Mouse (Mus musculus) CH12.LX (cell line): ENCODE results near the gene Kat8. TPM values are rescaled to one million over a fixed set of nuclear protein-coding genes. Genes with fewer than 3 reads are reported as not detected.

Experiments
- DNase-seq: peaks from one replicate; pipeline ENCODE4 v3.0.0-alpha.2; 2013; ENCODE audit errors: extremely low read depth
- H3K27ac ChIP-seq: 2 replicates; pipeline ENCODE4 v1.5.1; 2012; ENCODE audit warnings: low read depth, mild to moderate bottlenecking, control low read depth, moderate library complexity; ENCODE audit not compliant: insufficient read depth
- H3K27me3 ChIP-seq: replicated peaks from 2 replicates; pipeline ENCODE3; 2012; ENCODE audit warnings: inconsistent platforms
- H3K36me3 ChIP-seq, 2 experiments: replicated peaks in 1 of 2; 2 replicates each; pipeline versions ENCODE3 to v1.6.1; 2012; ENCODE audit warnings: inconsistent platforms in 1 of 2, low read length in 1 of 2, mild to moderate bottlenecking in 1 of 2, mixed read lengths in 1 of 2, moderate library complexity in 1 of 2; ENCODE audit not compliant: control insufficient read depth in 1 of 2, insufficient read depth in 1 of 2
- H3K4me1 ChIP-seq, 2 experiments: 2 replicates each; pipeline ENCODE4 v1.6.1; 2012; ENCODE audit warnings: inconsistent platforms in 1 of 2, moderate library complexity in 1 of 2; ENCODE audit not compliant: insufficient read depth in 2 of 2, control insufficient read depth in 1 of 2
- H3K4me2 ChIP-seq: 2 replicates; pipeline ENCODE4 v1.6.1; 2012; ENCODE audit warnings: low read depth, mild to moderate bottlenecking, control low read depth; ENCODE audit not compliant: poor library complexity, insufficient read depth, severe bottlenecking
- H3K4me3 ChIP-seq, 3 experiments: fragments of 150-350 bp in 1 of 3; sonication (generic) in 1 of 3; replicated peaks in 1 of 3; 2 replicates each; pipeline versions ENCODE3 to v1.5.1; 2011 to 2012; ENCODE audit warnings: low read depth in 2 of 3, low read length in 2 of 3, mild to moderate bottlenecking in 2 of 3, moderate library complexity in 2 of 3, control low read depth in 1 of 3, improper control_type of control experiment in 1 of 3, inconsistent platforms in 1 of 3, mixed read lengths in 1 of 3; ENCODE audit not compliant: poor library complexity in 1 of 3
- H3K79me2 ChIP-seq: replicated peaks from 2 replicates; pipeline ENCODE4 v1.6.1; 2012; ENCODE audit warnings: mild to moderate bottlenecking, moderate library complexity; ENCODE audit not compliant: control insufficient read depth, poor library complexity, insufficient read depth, severe bottlenecking; ENCODE audit errors: extremely low read depth
- H3K9ac ChIP-seq: 2 replicates; pipeline ENCODE4 v1.6.1; 2012; ENCODE audit warnings: low read depth, mild to moderate bottlenecking, control low read depth, moderate library complexity; ENCODE audit not compliant: insufficient read depth
- H3K9me3 ChIP-seq: replicated peaks from 2 replicates; pipeline ENCODE3; 2012; ENCODE audit warnings: low read length, inconsistent platforms, mixed read lengths
- CHD1 ChIP-seq: IDR thresholded peaks from 2 replicates; pipeline ENCODE4 v1.6.1; 2012; ENCODE audit warnings: low read depth, low read length, improper control_type of control experiment, inconsistent platforms
- ELF1 ChIP-seq: IDR thresholded peaks from 2 replicates; pipeline ENCODE4 v1.6.1; 2014; ENCODE audit warnings: low read depth, mild to moderate bottlenecking, inconsistent platforms, low read length, improper control_type of control experiment
- ETS1 ChIP-seq: conservative IDR thresholded peaks from 2 replicates; pipeline ENCODE4 v1.6.1; 2012; ENCODE audit warnings: low read depth, mild to moderate bottlenecking, inconsistent platforms, low read length, improper control_type of control experiment, moderate library complexity
- IRF4 ChIP-seq: IDR thresholded peaks from 2 replicates; pipeline ENCODE4 v1.6.1; 2014; ENCODE audit warnings: low read depth, mild to moderate bottlenecking, inconsistent platforms, low read length, improper control_type of control experiment
- MAX ChIP-seq: IDR thresholded peaks from 2 replicates; pipeline ENCODE4 v1.6.1; 2011; ENCODE audit warnings: low read length, improper control_type of control experiment
- NELFE ChIP-seq: IDR thresholded peaks from 2 replicates; pipeline ENCODE4 v1.6.1; 2011; ENCODE audit warnings: low read depth, low read length, improper control_type of control experiment
- NRF1 ChIP-seq: IDR thresholded peaks from 2 replicates; pipeline ENCODE4 v1.6.1; 2014; ENCODE audit warnings: low read depth, mild to moderate bottlenecking, inconsistent platforms, low read length, improper control_type of control experiment, moderate library complexity
- POLR2A ChIP-seq: IDR thresholded peaks from 2 replicates; pipeline ENCODE4 v1.6.1; 2011; ENCODE audit warnings: low read depth, mild to moderate bottlenecking, improper control_type of control experiment, low read length
- POLR2AphosphoS2 ChIP-seq: IDR thresholded peaks from 2 replicates; pipeline ENCODE4 v1.6.1; 2011; ENCODE audit warnings: low read depth, low read length, improper control_type of control experiment
- RAD21 ChIP-seq: IDR thresholded peaks from 2 replicates; pipeline ENCODE4 v1.6.1; 2011; ENCODE audit warnings: low read depth, mild to moderate bottlenecking, low read length, improper control_type of control experiment, moderate library complexity
- SMC3 ChIP-seq: IDR thresholded peaks from 2 replicates; pipeline ENCODE4 v1.6.1; 2011; ENCODE audit warnings: low read depth, low read length, improper control_type of control experiment
- TBP ChIP-seq: conservative IDR thresholded peaks from 2 replicates; pipeline ENCODE4 v1.6.1; 2011; ENCODE audit warnings: low read depth, low read length, improper control_type of control experiment
- TCF12 ChIP-seq: IDR thresholded peaks from 2 replicates; pipeline ENCODE4 v1.6.1; 2014; ENCODE audit warnings: low read depth, mild to moderate bottlenecking, inconsistent platforms, low read length, improper control_type of control experiment
- UBTF ChIP-seq: IDR thresholded peaks from 2 replicates; pipeline ENCODE4 v1.6.1; 2012; ENCODE audit warnings: low read depth, mild to moderate bottlenecking, inconsistent platforms, low read length, improper control_type of control experiment, moderate library complexity
- ZMIZ1 ChIP-seq: IDR thresholded peaks from 2 replicates; pipeline ENCODE4 v1.6.1; 2012; ENCODE audit warnings: low read depth, mild to moderate bottlenecking, inconsistent platforms, low read length, improper control_type of control experiment
- dilution Hi-C: fragments of 300-500 bp; cut with MboI; formaldehyde crosslinking; loops from 2 replicates; pipeline ENCODE4 v1.14.3; 2020; ENCODE audit warnings: low sequenced_read_pairs; ENCODE audit not compliant: extremely low pct_unique_long_range_greater_than_20kb, extremely low pct_ligation_motif_present
- in situ Hi-C: fragments of 300-500 bp; cut with MboI; formaldehyde crosslinking; loops from 3 replicates; pipeline ENCODE4 v1.14.3; 2019; ENCODE audit warnings: low sequenced_read_pairs, low pct_ligation_motif_present, low pct_unique_long_range_greater_than_20kb, mixed read lengths
- polyA plus RNA-seq: library from polyadenylated mRNA; unstranded; fragments of >175 nt; gene quantifications from 2 replicates; pipeline ENCODE4 v1.2.1, GENCODE M21; 2012; ENCODE audit warnings: low read depth; ENCODE audit not compliant: insufficient read length
- total RNA-seq, 2 experiments: library from RNA; depleted of rRNA; stranded (reverse); fragments of 300-350 nt in 1 of 2; fragments of >200 nt in 1 of 2; gene quantifications; 2 replicates each; pipeline ENCODE4 v1.2.3; 2012 to 2014

Kat8 gene
- total and polyA plus RNA-seq, 3 experiments, result 18.0 to 30.3 (median 22.9) TPM

DNA sequence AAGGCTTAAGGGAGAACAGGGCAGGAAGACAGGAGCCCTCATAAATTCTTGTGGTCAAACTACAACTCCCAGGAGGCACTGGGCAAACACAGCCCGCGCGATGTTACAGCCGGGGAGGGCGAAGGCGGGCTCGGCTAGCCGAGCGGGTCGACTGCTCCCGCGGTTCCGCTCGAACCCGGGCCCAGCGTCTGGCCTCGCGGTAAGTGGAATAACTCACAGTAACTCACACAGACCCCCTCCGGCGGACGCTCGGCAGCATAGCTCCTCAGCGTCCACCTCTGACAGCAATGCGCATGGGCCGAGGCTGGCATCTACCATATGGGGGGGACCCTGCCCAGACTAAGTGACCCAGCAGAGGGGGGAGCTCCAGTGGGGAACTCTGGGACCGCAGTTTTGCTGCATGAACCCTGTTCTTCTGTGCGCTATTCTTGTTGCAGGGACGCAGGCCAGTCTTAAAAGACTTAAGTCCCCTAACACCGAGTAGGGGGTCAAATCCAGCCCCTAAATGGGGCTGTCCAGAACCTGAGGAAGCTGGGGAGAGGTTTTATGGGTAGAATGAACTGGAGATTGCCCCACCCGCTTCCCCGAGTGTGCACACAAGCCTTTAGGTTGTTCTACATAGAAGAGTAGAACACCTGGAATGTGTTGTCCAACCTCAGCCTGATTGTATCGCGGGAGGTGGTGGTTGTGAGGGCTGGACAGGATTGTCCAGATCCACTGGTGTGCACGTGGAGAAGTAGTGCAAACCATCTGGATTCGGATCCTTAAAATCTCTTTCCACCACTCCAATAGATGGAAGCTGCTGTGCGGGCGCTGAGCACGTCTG, 8.1 kb upstream of the Kat8 start, which contains the start of gene Bckdk (continued):
- no peak for TF ChIP-seq TBP
- TF ChIP-seq NELFE, result peak; percentile 87
- no peak for TF ChIP-seq ETS1
- peak; percentile 76 for TF ChIP-seq NRF1
- TF ChIP-seq TCF12, result peak; percentile 63
- no peak for TF ChIP-seq UBTF
- no peak; the same call in 1 of the 2 replicates for TF ChIP-seq POLR2AphosphoS2

DNA sequence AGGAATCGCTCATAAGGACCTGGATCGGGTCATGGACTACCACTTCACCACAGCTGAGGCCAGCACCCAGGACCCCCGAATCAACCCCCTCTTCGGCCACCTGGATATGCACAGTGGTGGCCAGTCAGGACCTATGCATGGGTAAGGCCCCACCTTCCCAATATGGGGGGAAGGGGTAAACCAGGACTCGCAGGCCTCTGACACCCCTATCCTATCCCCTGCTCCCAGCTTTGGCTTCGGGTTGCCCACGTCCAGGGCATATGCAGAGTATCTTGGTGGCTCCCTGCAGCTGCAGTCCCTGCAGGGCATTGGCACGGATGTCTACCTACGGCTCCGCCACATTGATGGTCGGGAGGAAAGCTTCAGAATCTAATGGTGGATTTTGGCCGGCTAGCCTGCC, 4.4 kb upstream of the Kat8 start:
- peaks cover 45 to 56% of the 10 kb centered on the region in 2 experiments for H3K36me3 ChIP-seq
- H3K27ac ChIP-seq, result no peak overlapping the region
- H3K27me3 ChIP-seq, result no peaks in the 10 kb centered on the region
- no peak for DNase-seq
- no peak overlapping the region for H3K4me3 ChIP-seq
- no peak overlapping the region for H3K4me2 ChIP-seq
- H3K9ac ChIP-seq, result no peak overlapping the region
- dilution Hi-C loops, result no loop called here
- H3K9me3 ChIP-seq, result no peaks in the 10 kb centered on the region
- 0 out of 2 replicates have a peak, but pooled peaks cover 4% of the 10 kb centered on the region for H3K79me2 ChIP-seq
- TF ChIP-seq IRF4, result no peak
- no peak for TF ChIP-seq TBP
- in situ Hi-C loops, result no loop called here
- peaks cover 7 to 18% of the 10 kb centered on the region in 2 experiments; a peak in 3 of 4 replicates for H3K4me1 ChIP-seq

DNA sequence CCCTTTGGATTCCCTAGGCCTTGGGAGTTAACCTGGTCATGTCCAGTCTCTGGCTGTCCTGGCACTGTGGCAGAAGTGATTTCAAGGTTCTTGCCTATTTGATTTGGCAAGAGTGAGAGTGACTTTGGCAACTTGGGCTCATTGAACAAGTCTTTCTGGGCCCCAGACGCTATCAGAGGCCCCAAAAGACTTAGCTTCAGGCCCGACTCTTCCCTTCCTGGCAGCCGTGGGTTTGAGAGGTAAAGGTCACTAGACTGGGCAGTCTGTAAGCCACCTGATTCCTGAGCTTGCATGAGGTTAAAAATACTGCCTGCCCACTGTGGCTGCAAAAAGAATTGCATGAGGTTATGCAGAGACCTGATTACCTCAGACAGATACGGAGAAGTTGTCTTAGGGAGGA, 3.7 kb upstream of the Kat8 start:
- H3K36me3 ChIP-seq, result peaks cover 45 to 56% of the 10 kb centered on the region in 2 experiments
- peaks cover 11% of the 10 kb centered on the region; the same call in 1 of the 2 replicates for H3K79me2 ChIP-seq
- in situ Hi-C loops, result no loop called here
- no peaks in the 10 kb centered on the region for H3K27me3 ChIP-seq
- dilution Hi-C loops, result no loop called here
- H3K4me2 ChIP-seq, result no peak overlapping the region
- H3K4me1 ChIP-seq, result peaks cover 7 to 21% of the 10 kb centered on the region in 2 experiments; a peak in 3 of 4 replicates
- H3K9me3 ChIP-seq, result no peaks in the 10 kb centered on the region
- H3K27ac ChIP-seq, result no peak overlapping the region
- TF ChIP-seq CHD1, result no peak
- TF ChIP-seq TBP, result no peak
- TF ChIP-seq ELF1, result no peak
- no peak for TF ChIP-seq POLR2A
- TF ChIP-seq SMC3, result no peak
- TF ChIP-seq ZMIZ1, result no peak
- TF ChIP-seq MAX, result no peak
- no peak for TF ChIP-seq UBTF
- no peak for TF ChIP-seq RAD21
- TF ChIP-seq NRF1, result no peak
- H3K4me3 ChIP-seq, result no peak overlapping the region
- H3K9ac ChIP-seq, result no peak overlapping the region
- DNase-seq, result no peak
